Mouse (Mus musculus) bone marrow, adult 2 months (tissue): ENCODE measurements around the gene Ecm2.

Source experiments
- CTCF ChIP-seq: fragments of 200-500 bp; IDR thresholded peaks from 2 replicates; pipeline ENCODE4 v1.5.1; 2011; ENCODE audit warnings: low read length, control low read depth; ENCODE audit not compliant: control insufficient read depth, insufficient read depth
- POLR2A ChIP-seq: fragments of 200-500 bp; IDR thresholded peaks from 2 replicates; pipeline ENCODE4 v1.6.1; 2011; ENCODE audit warnings: low read depth, mild to moderate bottlenecking, control low read depth, low read length, borderline replicate concordance; ENCODE audit not compliant: control insufficient read depth

GRCm38 (mm10) chr13:49471981-49472675 lies 32.5 kb upstream of the Ecm2 start:
- TF ChIP-seq CTCF = no peak
- TF ChIP-seq POLR2A = no peak
